Mouse (Mus musculus) lung, adult 2 months (tissue): ENCODE measurements around the gene Dock8. TPM values are rescaled to one million over a fixed set of nuclear protein-coding genes. Genes with fewer than 3 reads are reported as not detected.

Experiments used
- DNase-seq: peaks from one replicate; pipeline ENCODE4 v3.0.0; 2022
- H3K4me1 ChIP-seq: fragments of 200-500 bp; 2 replicates; pipeline ENCODE4 v1.6.1; 2011; ENCODE audit warnings: low read length; ENCODE audit not compliant: control insufficient read depth, insufficient read depth
- H3K4me3 ChIP-seq: fragments of 200-500 bp; replicated peaks from 2 replicates; pipeline ENCODE3; 2011; ENCODE audit warnings: low read depth, mild to moderate bottlenecking, control low read depth, low read length; ENCODE audit errors: extremely low read depth
- CTCF ChIP-seq: fragments of 200-500 bp; IDR thresholded peaks from 2 replicates; pipeline ENCODE4 v1.5.1; 2011; ENCODE audit warnings: mild to moderate bottlenecking, low read length, control low read depth; ENCODE audit not compliant: insufficient read depth
- POLR2A ChIP-seq: fragments of 200-500 bp; IDR thresholded peaks from 2 replicates; pipeline ENCODE4 v1.6.1; 2011; ENCODE audit warnings: low read depth, mild to moderate bottlenecking, control low read depth, low read length, borderline replicate concordance; ENCODE audit errors: extremely low read depth
- WGBS: fragments of 180-500 bp; shearing (Covaris S2); methylation state at CpG from one replicate; pipeline ENCODE4 v1.1.7; 2018; 5-methylcytosine and 5-hydroxymethylcytosine counted together
- polyA plus RNA-seq: library from polyadenylated mRNA; depleted of rRNA; stranded (reverse); fragments of >200 nt; gene quantifications from 2 replicates; pipeline ENCODE4 v1.2.3, GENCODE M21; 2012

Dock8 gene
- polyA plus RNA-seq, 1 experiment = 25.1 TPM

DNA sequence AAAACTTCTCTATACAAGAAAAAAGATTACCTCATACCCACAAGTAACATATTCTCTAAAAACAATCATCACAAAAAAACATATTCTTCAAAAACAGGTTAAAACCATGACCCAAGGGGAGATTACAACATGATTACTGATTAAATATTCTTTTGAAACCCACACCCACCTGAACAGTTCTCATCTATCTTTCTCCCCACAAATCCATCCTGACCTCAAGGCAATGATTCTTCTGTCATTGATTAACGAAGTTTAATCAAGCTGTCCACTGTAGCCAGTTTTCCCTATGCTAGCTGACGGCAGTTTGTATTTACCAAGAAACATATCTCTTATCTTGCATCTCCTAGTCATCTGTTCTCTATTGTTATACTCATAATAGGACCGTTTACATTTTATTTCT is 98.6 kb downstream of the Dock8 start:
- Histone ChIP-seq H3K4me1 (no peaks in the 10 kb centered on the region; the same call in 1 of the 2 replicates), H3K4me3 (no peak overlapping the region)
- DNase-seq = no peak
- no peak for TF ChIP-seq POLR2A
- no peak for TF ChIP-seq CTCF
- WGBS = 78% methylated on average over 3 of the region's 3 CpGs

DNA sequence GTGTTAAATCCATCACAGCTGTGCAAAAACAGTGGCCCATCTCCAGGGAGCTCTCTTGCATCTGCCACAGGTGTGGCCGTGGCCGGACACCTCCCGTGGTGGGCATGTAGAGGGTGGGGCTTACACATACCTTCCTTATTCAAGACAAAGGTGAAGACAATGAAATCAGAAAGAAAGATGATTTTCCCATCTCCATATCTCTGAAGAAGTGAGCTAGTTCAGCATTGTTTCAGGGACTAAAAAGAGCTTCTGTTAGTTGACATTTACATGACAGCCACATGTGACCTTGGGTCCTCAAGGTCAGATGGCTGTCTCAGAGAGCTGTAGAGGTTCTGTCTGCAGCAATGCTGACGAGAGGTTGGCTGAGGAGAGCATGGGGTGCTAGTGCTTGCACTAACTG is 99.6 kb downstream of the Dock8 start:
- Histone ChIP-seq H3K4me1 (no peaks in the 10 kb centered on the region; the same call in 1 of the 2 replicates), H3K4me3 (no peak overlapping the region)
- WGBS = 92% methylated on average over 4 of the region's 4 CpGs
- no peak for DNase-seq
- TF ChIP-seq CTCF = no peak
- no peak for TF ChIP-seq POLR2A

DNA sequence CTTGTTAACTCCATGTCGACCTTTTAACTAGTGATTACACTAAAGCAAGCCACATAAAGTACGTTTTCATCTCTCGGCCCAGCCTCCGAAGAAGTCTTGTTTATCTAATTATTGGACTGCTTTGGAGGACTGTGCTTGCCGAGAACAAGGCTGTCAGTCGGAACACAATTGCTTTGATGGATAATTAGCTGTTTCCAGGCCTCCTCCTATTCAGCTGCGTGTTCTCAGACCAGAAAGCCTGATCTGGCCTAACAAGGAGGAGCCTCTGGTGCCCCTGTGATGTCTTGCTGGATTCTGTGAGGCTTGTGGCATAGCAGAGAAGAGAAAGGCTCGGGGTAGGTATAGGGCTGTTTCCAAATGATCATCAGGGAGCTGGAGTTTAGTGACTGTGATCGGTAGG is 106.3 kb downstream of the Dock8 start:
- H3K4me1 ChIP-seq = no peaks in the 10 kb centered on the region
- TF ChIP-seq CTCF (no peak), POLR2A (no peak)
- H3K4me3 ChIP-seq = no peak overlapping the region
- no peak for DNase-seq
- WGBS = 64% methylated on average over 9 of the region's 9 CpGs

DNA sequence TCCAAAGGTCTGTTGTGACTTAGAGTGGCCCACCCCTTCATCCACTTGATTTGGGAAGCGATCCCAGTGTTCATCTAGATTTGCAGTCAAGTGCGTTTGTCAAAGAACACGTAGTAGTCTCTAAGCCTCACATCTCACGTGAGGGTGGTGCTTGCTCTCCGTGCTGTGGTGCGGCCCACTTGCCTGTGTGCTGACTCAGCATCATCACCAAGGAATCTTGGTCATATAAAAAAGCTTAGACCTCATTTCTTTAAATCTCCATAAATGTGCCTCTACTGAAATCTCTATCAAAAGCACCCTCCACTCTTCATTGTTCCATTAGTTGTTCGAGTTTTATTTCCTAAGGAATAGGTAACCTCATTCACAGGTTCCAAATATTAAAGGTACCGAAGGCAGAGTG is 107.0 kb downstream of the Dock8 start:
- H3K4me1 ChIP-seq = no peaks in the 10 kb centered on the region
- 77% methylated on average over 8 of the region's 8 CpGs for WGBS
- no peak overlapping the region for H3K4me3 ChIP-seq
- no peak for TF ChIP-seq CTCF
- TF ChIP-seq POLR2A = no peak
- no peak for DNase-seq

DNA sequence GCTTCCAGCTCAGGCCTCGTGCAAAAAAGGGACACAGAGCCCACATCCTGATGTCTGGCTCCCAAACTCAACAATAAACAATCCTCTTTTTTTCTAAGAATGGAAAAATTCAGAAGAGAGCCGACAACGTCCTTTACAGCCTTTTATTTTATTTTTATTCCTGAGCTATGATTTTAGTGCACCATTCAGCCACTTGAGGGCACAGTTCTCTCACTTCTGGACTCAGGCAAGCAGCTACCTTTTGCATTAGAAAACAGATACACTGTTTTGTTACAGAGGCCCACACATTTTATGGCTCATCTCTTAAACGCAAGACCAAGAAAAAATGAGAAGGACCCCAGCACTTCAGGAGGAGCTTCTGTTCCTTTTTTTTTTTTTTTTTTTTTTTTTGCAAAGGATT is 108.1 kb downstream of the Dock8 start:
- no peaks in the 10 kb centered on the region for H3K4me1 ChIP-seq
- no peak overlapping the region for H3K4me3 ChIP-seq
- TF ChIP-seq POLR2A = no peak
- TF ChIP-seq CTCF = no peak
- 30% methylated on average over 4 of the region's 4 CpGs for WGBS
- no peak for DNase-seq

DNA sequence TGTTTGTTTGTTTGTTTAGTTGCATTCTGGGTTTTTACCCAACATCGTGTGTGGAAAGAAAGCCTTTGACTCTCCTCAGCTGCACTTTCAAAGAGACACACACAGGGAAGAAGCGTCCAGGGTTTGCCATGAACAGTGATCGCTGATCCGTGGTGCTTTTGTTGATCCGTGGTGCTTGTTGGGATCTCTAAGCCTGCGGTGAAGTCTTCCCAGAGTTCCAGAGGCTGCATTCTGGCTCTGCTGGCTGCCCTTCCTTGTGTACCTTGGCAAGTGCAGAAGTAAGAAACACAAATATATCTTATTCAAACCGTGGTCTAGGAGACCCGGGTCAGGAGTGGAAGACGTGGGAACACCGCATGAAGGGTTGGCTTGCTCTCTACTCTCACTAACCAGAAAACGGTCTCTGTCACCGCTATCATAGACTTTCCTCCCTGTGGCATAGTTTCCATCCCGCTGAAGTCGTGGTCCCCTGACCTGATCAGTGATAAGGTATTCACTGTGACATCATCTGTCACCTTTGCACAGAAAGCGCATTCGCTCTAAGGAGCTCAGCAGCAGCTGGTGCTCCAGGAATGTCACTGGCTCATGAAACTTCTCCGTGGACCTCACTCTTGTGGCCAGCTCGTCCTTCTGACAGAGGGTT is 112.4 kb downstream of the Dock8 start:
- Histone ChIP-seq H3K4me1 (no peaks in the 10 kb centered on the region), H3K4me3 (no peak overlapping the region)
- no peak for TF ChIP-seq CTCF
- no peak for TF ChIP-seq POLR2A
- DNase-seq = no peak
- WGBS = 65% methylated on average over 18 of the region's 18 CpGs

DNA sequence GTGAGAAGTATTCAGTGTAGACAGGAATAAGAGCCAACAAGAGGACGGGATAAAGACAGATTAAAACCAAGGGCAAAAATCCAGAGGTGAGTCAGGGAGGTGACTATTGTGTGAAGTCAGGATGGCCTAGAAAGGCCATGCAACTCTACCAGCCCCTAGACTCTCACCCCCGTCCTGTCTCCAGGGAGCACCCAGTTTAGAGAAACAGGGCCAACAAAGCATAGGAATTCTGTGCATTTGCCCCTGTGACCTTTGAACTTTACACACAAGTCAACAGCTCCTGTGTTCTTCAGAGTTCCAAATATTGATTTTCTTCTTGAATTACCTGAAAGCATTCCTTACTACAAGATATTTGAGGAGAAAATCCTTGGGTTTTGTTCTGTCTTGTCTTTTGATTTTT is 117.6 kb downstream of the Dock8 start:
- H3K4me3 ChIP-seq = no peak overlapping the region
- TF ChIP-seq POLR2A = no peak
- TF ChIP-seq CTCF = no peak
- 65% methylated on average over 2 of the region's 2 CpGs for WGBS
- no peaks in the 10 kb centered on the region for H3K4me1 ChIP-seq
- DNase-seq = no peak

DNA sequence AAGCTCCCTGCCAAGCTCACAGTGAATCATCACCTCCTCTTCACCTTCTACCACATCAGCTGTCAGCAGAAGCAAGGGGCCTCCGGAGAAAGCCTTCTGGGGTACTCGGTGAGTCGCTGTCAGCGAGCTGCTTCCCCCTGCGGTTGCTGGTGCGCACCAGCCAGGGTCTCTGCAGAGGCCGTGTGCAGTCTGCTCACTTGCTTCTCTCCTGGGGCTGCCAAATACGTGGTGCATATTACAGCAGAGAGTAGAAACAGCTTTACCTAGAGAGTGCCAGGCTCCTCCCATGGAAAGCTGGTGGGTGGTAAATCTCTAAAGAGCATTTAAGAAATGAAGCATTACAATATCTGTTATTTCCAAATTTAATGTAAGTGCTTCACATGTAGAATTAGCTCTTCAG is 123.1 kb downstream of the Dock8 start:
- Histone ChIP-seq H3K4me1 (no peaks in the 10 kb centered on the region), H3K4me3 (no peak overlapping the region)
- DNase-seq = no peak
- 76% methylated on average over 8 of the region's 8 CpGs for WGBS
- TF ChIP-seq POLR2A (no peak), CTCF (no peak)

DNA sequence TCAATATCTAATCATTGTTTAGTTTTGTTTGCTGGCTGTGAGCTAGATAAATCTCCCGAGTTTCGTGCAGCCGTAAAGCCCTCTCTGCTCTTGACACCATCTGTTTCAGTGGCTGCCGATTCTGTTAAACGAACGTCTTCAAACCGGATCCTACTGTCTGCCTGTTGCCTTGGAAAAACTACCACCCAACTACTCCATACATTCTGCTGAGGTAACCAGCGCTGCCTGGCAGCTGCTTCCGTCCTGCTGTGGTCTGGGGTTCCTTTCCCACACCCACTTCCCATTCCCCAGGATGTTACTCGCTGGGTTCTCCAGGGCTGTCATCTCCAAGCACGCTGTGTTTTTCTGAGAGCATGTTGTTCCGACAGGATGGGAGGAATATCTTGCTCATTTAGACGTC is 123.7 kb downstream of the Dock8 start:
- Histone ChIP-seq H3K4me3 (no peak overlapping the region), H3K4me1 (no peaks in the 10 kb centered on the region)
- TF ChIP-seq CTCF = no peak
- TF ChIP-seq POLR2A = no peak
- DNase-seq = no peak
- WGBS = 36% methylated on average over 13 of the region's 13 CpGs

DNA sequence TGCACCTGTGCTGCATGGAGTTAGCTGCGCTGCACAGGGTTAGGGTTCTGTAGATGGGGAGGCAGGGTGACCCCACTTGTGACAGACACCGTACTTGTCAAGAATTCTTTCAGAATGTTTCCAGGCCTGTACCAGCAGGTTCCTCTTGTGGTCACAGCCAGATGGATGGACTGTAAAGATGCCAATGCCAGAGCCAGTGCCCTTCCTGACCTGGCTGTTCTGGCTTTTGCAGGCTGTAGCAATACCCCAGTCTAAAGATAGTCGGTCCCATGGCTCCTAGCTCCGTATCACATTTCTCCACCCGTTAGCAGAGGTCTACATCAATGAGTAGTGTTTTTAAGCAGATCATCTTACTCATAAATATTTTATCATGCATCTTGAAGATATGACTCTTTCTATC is 124.1 kb downstream of the Dock8 start:
- DNase-seq = no peak

More for the DNA sequence above, 124.1 kb downstream of the Dock8 start:
- WGBS = 77% methylated on average over 5 of the region's 5 CpGs
- Histone ChIP-seq H3K4me1 (no peaks in the 10 kb centered on the region), H3K4me3 (no peak overlapping the region)
- TF ChIP-seq CTCF (no peak), POLR2A (no peak)
